Mouse (Mus musculus) bone marrow, adult 2 months (tissue): ENCODE data around the gene Phox2a.

Source experiments
- CTCF ChIP-seq: fragments of 200-500 bp; IDR thresholded peaks from 2 replicates; pipeline ENCODE4 v1.5.1; 2011; ENCODE audit warnings: low read length, control low read depth; ENCODE audit not compliant: control insufficient read depth, insufficient read depth
- POLR2A ChIP-seq: fragments of 200-500 bp; IDR thresholded peaks from 2 replicates; pipeline ENCODE4 v1.6.1; 2011; ENCODE audit warnings: low read depth, mild to moderate bottlenecking, control low read depth, low read length, borderline replicate concordance; ENCODE audit not compliant: control insufficient read depth

DNA sequence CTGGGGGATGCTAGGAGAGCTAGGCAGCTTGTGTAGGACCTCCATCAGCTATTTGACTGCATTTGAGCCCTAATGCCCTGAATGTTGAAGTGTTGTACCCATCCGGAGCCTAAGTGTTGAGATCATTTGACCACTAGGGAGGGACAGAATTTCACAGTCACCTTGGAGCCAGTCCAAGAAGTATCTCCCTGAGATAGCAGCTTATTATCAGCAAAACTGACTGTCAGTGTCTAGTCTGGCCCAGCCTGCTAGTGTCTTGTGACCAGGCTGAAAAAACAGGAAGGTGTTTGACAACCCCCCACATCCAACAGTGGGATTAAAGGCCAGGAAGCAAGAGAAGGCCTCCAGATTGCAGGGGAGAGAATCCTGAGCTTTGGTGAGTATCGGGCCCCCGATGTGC, 53.2 kb downstream of the Phox2a start:
- TF ChIP-seq CTCF (no peak), POLR2A (no peak)
